Mouse (Mus musculus): ENCODE results near the gene Ccdc42. TPM values are rescaled to one million over a fixed set of nuclear protein-coding genes. Genes with fewer than 3 reads are reported as not detected.

The Ccdc42 gene
- total RNA-seq (2021) = under 1 TPM; 0.49 to 0.87 TPM
- long read RNA-seq, partial matches to known transcripts = 1 of 1 reads
- long read RNA-seq, other reads (novel, unspliced or antisense) = 0 of 1 reads

- DNase-seq (ENCODE audit: low spot score in 2 of 2) = no peak
Measured at GRCm38 (mm10) chr11:68586721-68587120, at the start of gene Ccdc42. Gene Ccdc42 (plus strand): TSS chr11:68587021.

DNA sequence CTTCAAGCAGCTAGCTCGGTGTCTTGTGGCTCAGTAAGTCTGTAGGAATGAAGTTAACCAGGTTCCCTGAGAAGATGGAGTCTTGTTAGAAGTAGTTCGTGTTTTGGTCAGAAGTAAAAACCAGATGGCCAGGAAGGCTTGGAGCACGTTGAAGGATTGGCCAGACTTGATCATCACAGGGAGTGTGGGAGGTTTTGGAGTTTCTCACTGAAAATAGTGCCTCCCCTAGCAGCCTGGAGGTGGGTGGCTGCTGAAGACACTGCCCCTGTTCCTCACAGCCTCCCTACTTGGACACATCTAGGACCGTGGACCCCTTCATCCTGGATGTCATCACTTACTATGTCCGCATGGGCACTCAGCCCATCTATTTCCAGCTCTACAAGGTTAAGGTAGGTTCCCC is 47.2 kb upstream of the Ccdc42 start:
- DNase-seq (ENCODE audit: low spot score in 2 of 2) = no peak

- DNase-seq (ENCODE audit: low spot score in 2 of 2) = peak in 1 of 2 experiments; percentile 42
Measured at GRCm38 (mm10) chr11:68544554-68544953, 42.3 kb upstream of the Ccdc42 start.

DNA sequence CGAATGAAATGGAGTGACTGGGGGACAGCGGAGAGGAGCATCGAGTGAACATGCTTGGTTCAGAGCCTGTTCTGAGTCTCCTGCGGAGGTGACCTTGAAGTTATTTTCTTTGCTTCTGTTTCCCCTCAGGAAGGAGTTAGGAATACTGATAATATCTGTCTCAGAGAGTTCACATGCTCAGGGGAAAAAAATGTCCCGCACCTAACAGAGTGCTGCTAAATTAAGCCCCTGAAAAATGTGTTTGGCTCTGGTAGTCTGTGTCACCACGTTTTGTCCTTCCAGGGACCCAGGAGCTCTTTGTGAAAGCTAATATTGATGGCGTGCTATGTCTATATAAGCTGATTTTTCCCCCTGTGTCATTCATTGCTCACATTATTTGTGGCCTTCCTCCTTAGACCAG is 41.6 kb upstream of the Ccdc42 start:
- no peak for DNase-seq (ENCODE audit: low spot score in 2 of 2)

DNA sequence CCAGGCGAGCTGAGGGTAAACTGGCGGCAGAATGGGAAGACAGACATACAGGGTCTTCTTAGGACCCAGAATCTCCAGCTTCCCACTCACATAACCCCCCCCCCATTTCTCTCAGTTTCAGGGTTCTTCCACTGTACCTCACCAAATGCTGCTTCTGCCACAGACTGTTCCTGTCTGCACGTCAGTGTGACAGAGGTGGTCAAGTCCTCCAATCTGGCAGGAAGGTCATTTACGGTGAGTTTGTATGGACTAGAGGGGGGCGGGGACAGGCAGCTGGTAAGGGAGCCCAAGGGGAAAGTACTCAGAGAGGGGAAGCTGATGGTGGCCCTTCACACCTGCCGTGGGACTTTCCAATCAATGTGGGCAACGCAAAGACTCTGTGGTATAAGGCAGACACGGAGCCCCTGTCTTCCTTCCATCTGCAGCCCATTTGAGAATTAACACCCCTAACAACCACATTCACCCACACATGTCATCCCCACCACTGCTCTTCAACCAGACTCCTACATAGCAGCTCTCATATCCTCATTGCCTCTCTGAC is 41.1 kb upstream of the Ccdc42 start:
- DNase-seq (ENCODE audit: low spot score in 2 of 2) = no peak

DNA sequence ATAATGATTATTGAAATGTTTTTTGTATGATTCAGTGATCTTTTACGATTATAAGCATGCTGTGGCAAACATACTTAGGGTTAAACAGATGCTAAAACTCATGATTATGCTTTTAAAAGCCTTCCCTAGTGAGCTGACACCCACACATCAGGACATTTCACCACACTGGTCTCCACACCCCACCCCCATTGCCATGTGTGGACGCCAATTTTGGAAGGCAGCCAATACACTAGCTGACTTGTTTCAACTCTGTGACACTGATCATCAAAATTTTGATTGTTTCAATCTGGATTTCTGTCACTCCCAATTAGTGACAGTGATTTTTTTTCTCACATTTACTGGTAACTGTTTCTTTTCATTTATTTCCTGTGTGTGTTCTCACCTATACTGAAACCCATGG is 39.3 kb upstream of the Ccdc42 start:
- DNase-seq (ENCODE audit: low spot score in 2 of 2) = no peak

- no peak for DNase-seq (ENCODE audit: low spot score in 2 of 2)
Measured at GRCm38 (mm10) chr11:68549597-68549996, 37.2 kb upstream of the Ccdc42 start.

GRCm38 (mm10) chr11:68550358-68550757 is 36.5 kb upstream of the Ccdc42 start:
- no peak for DNase-seq (ENCODE audit: low spot score in 2 of 2)

- DNase-seq (ENCODE audit: low spot score in 2 of 2) = peak; percentile 52
Measured at GRCm38 (mm10) chr11:68553981-68554471, 32.8 kb upstream of the Ccdc42 start.

DNA sequence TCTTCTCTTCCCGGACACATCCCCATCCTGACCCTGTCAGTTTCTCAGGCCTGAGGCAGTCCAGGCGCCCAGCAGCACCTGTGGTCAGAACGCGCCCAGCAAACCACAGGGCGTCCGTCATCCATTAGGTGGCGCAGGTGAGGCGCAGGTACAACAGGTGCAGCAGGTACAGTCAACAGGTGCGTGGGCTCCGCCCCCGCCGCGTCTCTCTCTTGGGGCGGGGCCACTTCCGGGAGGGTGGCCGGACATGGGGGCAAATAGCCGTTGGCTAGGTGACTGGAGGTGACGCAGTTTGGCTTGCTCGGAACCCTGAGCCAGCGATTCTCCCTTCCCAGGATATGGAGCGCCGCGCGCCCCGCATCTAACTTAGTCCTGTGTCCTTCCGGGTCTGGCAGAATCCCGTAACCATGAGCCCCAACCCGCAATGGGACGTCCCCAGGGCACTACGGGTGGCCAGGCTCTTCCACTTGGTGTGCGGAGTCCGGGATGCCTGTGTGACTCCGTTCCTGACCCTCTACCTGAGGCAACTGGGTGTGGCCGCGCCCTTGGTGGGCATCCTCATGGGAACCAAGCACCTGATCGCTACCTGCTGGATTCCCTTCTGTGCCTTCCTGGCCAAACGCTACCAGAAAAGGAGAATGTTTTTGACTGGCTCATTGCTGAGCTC is 30.8 kb upstream of the Ccdc42 start, which contains the start of gene Mfsd6l:
Gene Mfsd6l, plus strand, starts transcription at position 269 of the 667 bp plus-strand sequence.
- no peak for DNase-seq (ENCODE audit: low spot score in 2 of 2)

DNA sequence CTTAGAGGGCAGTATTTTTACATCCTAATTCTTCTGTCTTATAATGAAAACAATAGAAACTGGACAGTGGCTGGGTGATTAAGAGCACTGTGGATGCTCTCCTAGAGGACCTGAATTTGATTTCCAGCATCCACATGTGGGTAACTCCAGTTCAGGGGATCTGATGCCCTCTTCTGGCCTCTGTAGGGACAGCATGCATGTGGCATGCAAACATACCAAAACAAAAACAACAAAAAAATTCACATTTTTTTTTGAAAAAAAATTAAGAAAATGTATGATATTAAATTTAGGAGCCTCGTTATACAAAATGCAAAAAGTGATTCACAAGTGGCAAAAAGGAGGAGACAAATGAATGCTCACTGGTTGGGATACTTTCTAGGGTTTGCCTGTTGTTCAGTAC is 27.3 kb upstream of the Ccdc42 start:
- DNase-seq (ENCODE audit: low spot score in 2 of 2) = no peak

- no peak for DNase-seq (ENCODE audit: low spot score in 2 of 2)
Measured at GRCm38 (mm10) chr11:68561957-68562950, 24.6 kb upstream of the Ccdc42 start.

- no peak for DNase-seq (ENCODE audit: low spot score in 2 of 2)
Measured at GRCm38 (mm10) chr11:68564356-68565031, 22.3 kb upstream of the Ccdc42 start.

DNA sequence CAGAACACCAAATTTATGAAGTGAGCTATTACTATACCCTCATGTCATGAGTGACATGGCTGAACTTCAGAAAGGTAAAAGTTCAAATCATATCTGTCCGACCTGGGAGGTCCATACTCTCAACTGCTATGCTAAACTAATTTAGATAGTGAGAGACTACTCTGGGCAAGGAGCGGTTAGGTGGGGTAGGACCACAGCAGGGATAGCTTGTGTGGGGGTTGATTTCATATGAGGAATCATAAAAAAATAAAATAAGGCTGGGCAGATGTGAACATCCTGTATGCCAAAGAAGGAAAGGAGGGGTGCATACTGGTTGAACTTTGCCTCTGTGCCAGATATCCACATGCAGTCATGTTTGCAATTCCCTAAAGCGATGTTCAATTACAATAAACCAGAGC is 21.8 kb upstream of the Ccdc42 start:
- no peak for DNase-seq (ENCODE audit: low spot score in 2 of 2)

- peak; percentile 85 to 90 for DNase-seq (ENCODE audit: low spot score in 2 of 2)
Measured at GRCm38 (mm10) chr11:68566447-68567059, 20.3 kb upstream of the Ccdc42 start.

DNA sequence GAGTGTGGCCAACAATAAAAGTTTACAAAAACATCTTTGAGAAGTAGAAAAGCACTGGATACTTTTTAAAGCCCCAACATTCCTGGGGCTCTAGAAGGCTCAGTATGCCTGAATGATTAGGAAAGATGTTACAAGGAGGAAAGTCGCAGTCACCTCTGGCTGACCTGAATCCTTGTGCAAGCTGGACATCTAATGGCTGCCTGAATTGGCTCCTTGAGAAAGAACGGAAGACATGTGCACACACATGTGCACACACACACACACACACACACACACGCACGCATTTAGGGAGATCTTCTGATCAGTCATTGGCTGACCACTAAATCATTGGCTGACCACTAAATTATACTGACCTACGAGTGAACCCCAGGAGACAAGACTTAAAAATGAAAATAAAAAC is 16.0 kb upstream of the Ccdc42 start:
- no peak for DNase-seq (ENCODE audit: low spot score in 2 of 2)

DNA sequence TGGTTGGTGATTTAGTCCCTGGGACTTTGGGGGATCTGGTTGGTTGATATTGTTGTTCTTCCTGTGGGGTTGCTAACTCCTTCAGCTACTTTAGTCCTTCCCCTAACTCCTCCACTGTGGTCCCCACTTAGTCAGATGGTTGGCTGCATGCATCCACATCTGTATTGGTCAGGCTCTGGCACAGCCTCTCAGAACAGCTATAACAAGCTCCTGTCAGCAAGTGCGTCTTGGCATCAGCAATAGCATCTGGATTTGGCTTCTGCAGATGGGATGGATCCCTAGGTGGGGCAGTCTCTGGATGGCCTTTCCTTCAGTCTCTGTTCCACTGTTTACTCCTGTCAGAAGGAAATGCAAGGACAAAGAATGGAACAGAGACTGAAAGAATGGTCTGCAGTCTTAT is 9.7 kb upstream of the Ccdc42 start:
- DNase-seq (ENCODE audit: low spot score in 2 of 2) = no peak

GRCm38 (mm10) chr11:68579462-68579881 is 7.3 kb upstream of the Ccdc42 start:
- DNase-seq (ENCODE audit: low spot score in 2 of 2) = peak; percentile 71 to 79

DNA sequence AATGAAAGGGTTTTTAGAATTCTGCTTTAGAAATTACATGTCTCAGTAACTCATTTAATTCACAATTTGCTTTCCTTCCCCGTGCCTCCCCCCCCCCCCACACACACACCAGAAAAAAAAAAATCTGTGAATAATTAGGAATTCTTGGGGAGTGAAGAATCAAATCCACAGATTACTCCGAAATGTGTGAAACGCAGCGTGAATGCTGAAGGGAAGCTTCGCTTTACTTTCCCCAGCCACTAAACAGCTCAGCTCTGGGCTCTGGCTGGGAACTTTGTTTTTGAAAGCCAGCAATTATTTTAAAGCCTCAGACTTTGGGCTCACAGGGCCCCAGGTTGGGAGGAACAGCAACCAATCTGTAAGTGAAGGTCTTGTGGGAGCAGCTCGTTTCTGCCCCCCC is 6.3 kb upstream of the Ccdc42 start:
- DNase-seq (ENCODE audit: low spot score in 2 of 2) = no peak

GRCm38 (mm10) chr11:68583225-68583624 is 3.6 kb upstream of the Ccdc42 start:
- DNase-seq (ENCODE audit: low spot score in 2 of 2) = peak; percentile 33 to 47

Data from layer of hippocampus, postnatal 10 days (tissue).